Comparison of ENCODE assay signal across 8 mouse cellular contexts in the genomic region with DNA sequence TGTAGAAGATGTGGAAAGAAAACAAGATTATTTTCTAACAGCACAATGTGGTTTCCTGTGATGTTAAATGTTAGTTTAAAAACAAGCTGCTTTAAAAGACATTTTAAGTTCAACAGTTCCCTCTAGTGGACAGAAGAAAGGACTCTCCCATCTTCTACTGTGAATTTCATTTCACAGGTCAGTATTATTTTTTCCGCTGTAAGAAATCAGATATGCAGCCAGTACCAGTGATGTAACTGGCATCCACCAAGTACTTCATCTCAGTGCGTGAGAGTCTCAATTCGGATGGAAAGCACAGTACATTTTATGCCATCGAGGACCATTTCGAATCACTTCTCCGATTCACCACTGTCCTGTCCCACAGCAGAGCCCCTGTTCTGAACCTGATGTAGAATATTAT. TPM values are rescaled to one million over a fixed set of nuclear protein-coding genes. Genes with fewer than 3 reads are reported as not detected.
DNase-seq lines count a peak whose midpoint lies in the region; ATAC-seq and TF ChIP-seq lines count a peak whose summit lies in the region.

No protein-coding gene starts in this region.

- TF ChIP-seq POLR2A in thymus, adult 2 months (IDR thresholded peaks at IDR 0.05; ENCODE audit: control insufficient read depth, extremely low read depth, insufficient read depth, low read length, poor library complexity), result no peak

- ATAC-seq in kidney, embryonic 14.5 days (ENCODE audit: low FRiP score, low TSS enrichment), result 0 out of 2 replicates have a peak, but pooled peaks have one; percentile 24

- 61% methylated on average over 6 of the region's 6 CpGs for WGBS in kidney, embryonic 14.5 days
- WGBS in thymus, adult 2 months, result 57% methylated on average over 6 of the region's 6 CpGs

- H3K9ac ChIP-seq in kidney, embryonic 14.5 days (ENCODE audit: low read depth, low read length), result no peak overlapping the region

- no peaks in the 10 kb centered on the region for H3K27me3 ChIP-seq in kidney, embryonic 14.5 days (ENCODE audit: control insufficient read depth, insufficient read depth, low read length)
- no peaks in the 10 kb centered on the region for H3K27me3 ChIP-seq in thymus, adult 2 months (ENCODE audit: control insufficient read depth, insufficient read depth, low read length)

- H3K4me3 ChIP-seq in kidney, embryonic 14.5 days (ENCODE audit: low read length), result no peak overlapping the region
- H3K4me3 ChIP-seq in thymus, adult 2 months (ENCODE audit: control insufficient read depth, insufficient read depth, low read length), result no peak overlapping the region

- no peak overlapping the region for H3K4me2 ChIP-seq in kidney, embryonic 14.5 days (replicated peaks; ENCODE audit: low read depth, low read length)

- no peaks in the 10 kb centered on the region for H3K36me3 ChIP-seq in kidney, embryonic 14.5 days (ENCODE audit: control insufficient read depth, insufficient read depth, low read length)
- no peaks in the 10 kb centered on the region for H3K36me3 ChIP-seq in thymus, adult 2 months (ENCODE audit: control insufficient read depth, insufficient read depth, low read length)

- H3K27ac ChIP-seq in kidney, embryonic 14.5 days (ENCODE audit: low read depth, low read length), result no peak overlapping the region
- H3K27ac ChIP-seq in thymus, adult 2 months (ENCODE audit: control insufficient read depth, insufficient read depth, low read length), result no peak overlapping the region

- H3K9me3 ChIP-seq in kidney, embryonic 14.5 days (ENCODE audit: control insufficient read depth, low read length), result no peaks in the 10 kb centered on the region

- no peak for TF ChIP-seq CTCF in thymus, adult 2 months (IDR thresholded peaks at IDR 0.05; ENCODE audit: borderline replicate concordance, control insufficient read depth, extremely low read depth, insufficient read depth, low read length, poor library complexity)

- no peaks in the 10 kb centered on the region for H3K4me1 ChIP-seq in kidney, embryonic 14.5 days (ENCODE audit: control insufficient read depth, insufficient read depth, low read length)
- H3K4me1 ChIP-seq in thymus, adult 2 months (replicated peaks; ENCODE audit: control insufficient read depth, insufficient read depth, low read length), result peaks cover 11% of the 10 kb centered on the region

- DNase-seq in kidney, postnatal 25 days, result no peak
- peak; percentile 24 for DNase-seq in ES-CJ7 (ENCODE audit: low read depth, low spot score)
- peak; percentile 30 for DNase-seq in embryo, embryonic 11.5 days (ENCODE audit: low read depth, low spot score)
- DNase-seq in mesoderm, embryonic 11.5 days (ENCODE audit: low read depth, low spot score), result peak; percentile 41
- DNase-seq in thymus, adult 2 months, result no peak
- DNase-seq in layer of hippocampus, postnatal 36 days, result no peak
- no peak for DNase-seq in adrenal gland, postnatal 14 days

RNA-seq across cellular contexts. Expression of a gene that starts 45.2 kb away (rescaled TPM):
- 2.9 and 3.9 TPM in 2 replicates for polyA plus RNA-seq in kidney, embryonic 14.5 days (2014; fragmentation: Nextera tagmentation; extraction: Ambion mirVana)
- 2.2 and 3.2 TPM in 2 replicates for polyA plus RNA-seq in thymus, adult 2 months (2012; rRNA removed)
- total RNA-seq in layer of hippocampus, postnatal 36 days (2021), result 1 to 10 TPM; 3.9 to 5.3 TPM
- total RNA-seq in adrenal gland, postnatal 14 days (2021), result 1.9 TPM in 2 replicates

Comparison
In these comparisons a context has a peak if more than half of its experiments do, and no peak if none do; other contexts are left out.
1. DNase-seq: peak in ES-CJ7 (single experiment), embryo, embryonic 11.5 days (single experiment) and mesoderm, embryonic 11.5 days (single experiment); none in kidney, postnatal 25 days (0 of 2), thymus, adult 2 months (single experiment), layer of hippocampus, postnatal 36 days (0 of 2) and adrenal gland, postnatal 14 days (single experiment).